Mouse (Mus musculus) spleen, postnatal 4 days (tissue): ENCODE data around the gene Olfr889.
"Not testable (repeated sequence)": the region's sequence is repeated elsewhere in the genome, so short reads cannot be mapped to it uniquely, and the experiment has no call there.

Experiments
- DNase-seq, 2 experiments: peaks; one replicate each; pipeline ENCODE4 v3.0.0; 2022; ENCODE audit warnings: low spot score in 2 of 2

Gene Olfr889

DNA sequence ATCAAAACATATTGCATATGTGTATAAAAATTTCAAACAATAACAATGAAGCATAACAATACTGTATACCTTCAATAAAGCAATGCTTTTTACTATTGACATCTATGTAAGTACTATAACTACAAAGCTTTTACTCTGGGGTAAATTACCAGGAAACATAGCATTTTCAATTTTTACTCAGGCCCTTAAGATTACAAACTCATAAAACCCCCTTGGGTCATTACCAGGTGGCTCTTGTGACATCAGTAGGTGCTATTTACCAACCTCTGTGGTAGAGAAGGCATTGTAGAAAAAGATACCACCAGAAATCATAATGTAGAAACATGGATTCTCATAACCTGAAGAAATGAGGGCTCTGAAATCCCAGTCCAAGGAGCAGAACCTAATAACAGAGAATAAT is at the start of gene Olfr889:
Gene Olfr889 (plus strand): TSS at position 301 of the 400 bp plus-strand sequence.
- DNase-seq = no peak

DNA sequence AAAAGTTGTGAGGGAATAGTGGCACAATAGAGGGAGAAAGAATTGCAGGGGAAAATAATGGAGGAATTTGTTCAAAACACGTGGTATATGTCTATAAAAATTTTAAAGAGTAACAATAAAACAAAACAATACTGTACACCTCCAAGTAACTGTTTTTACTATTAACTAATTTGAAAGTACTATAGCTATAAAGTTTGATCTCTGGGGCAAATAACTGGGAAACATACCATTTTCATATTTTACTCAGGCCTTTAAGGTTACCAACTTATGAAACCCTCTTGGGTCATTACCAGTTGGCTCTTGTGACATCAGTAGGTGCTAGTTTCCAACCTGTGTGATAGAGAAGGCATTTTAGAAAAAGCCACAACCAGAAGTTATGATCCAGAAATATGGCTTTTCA is 31.2 kb upstream of the Olfr889 start, which contains the start of gene Olfr887:
Gene Olfr887 (plus strand): TSS at position 301 of the 400 bp plus-strand sequence.
- no peak for DNase-seq

DNA sequence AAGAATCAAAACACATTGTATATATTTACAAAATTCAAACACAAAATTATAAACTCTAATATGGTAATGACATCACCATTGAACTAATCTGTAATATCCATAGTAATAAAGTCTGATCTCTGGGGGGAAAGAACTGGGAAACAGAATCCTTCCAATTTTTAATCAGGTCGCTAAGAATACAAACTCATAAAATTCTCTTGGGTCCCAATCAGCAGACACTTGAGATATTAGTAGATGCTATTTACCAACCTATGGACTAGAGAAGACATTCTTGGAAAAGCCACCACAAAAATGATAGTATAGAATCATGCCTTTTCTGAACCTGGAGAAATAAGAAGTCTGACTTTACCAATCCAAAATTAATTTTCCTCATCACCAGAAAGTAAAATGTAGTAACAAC is 7.2 kb upstream of the Olfr889 start, which contains the start of gene Olfr888:
Gene Olfr888 (plus strand): TSS at position 301 of the 400 bp plus-strand sequence.
- no peak for DNase-seq

DNA sequence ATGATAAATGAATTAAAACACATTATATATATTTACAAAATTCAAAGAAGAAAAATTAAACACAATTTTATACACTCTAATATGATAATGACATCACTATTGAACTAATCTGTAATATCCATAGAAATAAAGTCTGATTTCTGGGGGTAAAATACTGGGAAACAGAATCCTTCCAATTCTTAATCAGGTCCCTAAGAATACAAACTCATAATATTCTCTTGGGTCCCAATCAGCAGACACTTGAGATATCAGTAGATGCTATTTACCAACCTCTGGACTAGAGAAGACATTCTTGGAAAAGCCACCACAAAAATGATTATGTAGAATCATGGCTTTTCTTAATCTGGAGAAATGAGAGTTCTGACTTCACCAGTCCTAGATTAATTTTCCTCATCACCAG is 27.2 kb downstream of the Olfr889 start, which contains the start of gene Olfr890:
Gene Olfr890 (plus strand): TSS at position 301 of the 400 bp plus-strand sequence.
- DNase-seq = no peak

DNA sequence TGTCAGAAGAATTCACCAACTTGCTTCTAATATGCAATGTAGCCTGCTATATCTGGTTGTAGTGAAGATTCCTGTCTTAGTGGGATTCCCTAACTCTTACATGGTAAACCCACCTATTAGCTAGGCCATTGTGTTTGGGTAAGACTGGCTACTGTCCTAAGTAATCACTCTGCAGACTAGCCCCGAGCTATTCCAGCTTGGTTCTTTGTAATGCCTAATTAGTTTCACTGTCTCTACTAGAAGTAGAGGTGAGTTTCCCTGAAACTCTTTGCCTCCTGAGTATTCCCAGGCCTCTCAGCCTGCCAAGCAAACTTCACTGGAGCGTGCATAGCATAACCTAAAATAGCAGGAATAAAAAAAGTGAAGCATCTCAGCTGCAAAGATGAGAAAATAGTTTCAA is 53.3 kb downstream of the Olfr889 start:
- DNase-seq = not testable (repeated sequence)
